Mouse (Mus musculus): ENCODE measurements around the gene Aldh1l2.

The Aldh1l2 gene

GRCm38 (mm10) chr10:83477286-83477685 lies 56.7 kb downstream of the Aldh1l2 start:
- in situ Hi-C loops (cut with MboI, MseI), result no loop called here

- in situ Hi-C loops (cut with MboI, MseI), result no loop called here
Observed at GRCm38 (mm10) chr10:83475226-83475625, 58.7 kb downstream of the Aldh1l2 start.

- in situ Hi-C loops (cut with MboI, MseI), result no loop called here
Observed at GRCm38 (mm10) chr10:83457531-83457930, 76.4 kb downstream of the Aldh1l2 start.

DNA sequence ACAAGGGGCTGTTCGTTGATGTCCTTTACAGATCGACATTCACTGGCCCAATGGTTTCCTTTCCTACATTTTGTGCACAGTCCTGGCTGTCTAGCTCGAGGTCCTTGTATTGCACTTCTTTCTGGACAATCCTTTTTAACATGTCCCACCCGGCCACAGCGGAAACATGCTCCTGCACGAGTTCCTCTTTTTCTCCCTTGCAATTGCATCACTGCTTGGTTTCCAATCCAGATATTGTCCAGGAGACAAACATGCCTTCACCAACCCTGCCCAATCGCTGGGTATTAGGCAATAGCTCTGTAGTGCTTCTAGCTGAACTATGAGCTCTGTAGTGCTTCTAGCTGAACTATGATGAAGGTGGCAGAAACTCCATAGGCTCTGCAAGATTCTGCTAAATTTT lies 85.4 kb downstream of the Aldh1l2 start:
- in situ Hi-C loops (cut with MboI, MseI), result no loop called here
